Mouse (Mus musculus) retina, postnatal 7 days (tissue): ENCODE measurements around the gene Elovl5.

ENCODE experiments used
- DNase-seq: peaks from one replicate; pipeline ENCODE4 v3.0.0-alpha.2; 2012; ENCODE audit warnings: low read depth, low spot score

Gene Elovl5

DNA sequence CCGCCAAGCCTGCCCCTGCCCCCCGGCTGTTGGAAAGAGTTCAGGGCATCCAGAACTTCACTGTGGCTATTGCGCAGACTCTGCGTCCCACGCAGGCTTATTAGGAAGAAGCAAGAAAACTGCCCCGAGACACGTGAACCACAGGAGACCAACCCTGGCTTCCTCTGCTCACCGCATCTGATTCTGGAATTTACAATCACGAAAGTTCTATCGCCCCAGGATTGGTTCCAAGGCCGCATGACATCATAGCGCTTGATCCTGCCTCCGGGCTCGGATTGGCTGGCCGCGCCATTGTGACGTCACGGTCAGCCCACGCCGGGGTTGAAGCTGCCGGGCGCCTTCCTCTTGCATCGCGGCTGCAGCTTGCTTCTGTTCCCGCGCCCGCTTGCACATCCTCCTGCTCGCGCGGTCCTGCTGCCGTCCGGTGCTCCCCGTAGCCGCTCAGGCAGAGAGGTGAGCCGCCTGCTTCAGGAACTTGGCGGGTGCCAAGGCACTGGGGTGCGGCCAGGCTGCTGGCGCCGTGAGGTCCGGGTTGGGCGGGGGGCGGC lies at the start of gene Elovl5:
TSS of gene Elovl5 (plus strand) at position 291 of the 548 bp plus-strand sequence.
- DNase-seq, result peak; percentile 82

DNA sequence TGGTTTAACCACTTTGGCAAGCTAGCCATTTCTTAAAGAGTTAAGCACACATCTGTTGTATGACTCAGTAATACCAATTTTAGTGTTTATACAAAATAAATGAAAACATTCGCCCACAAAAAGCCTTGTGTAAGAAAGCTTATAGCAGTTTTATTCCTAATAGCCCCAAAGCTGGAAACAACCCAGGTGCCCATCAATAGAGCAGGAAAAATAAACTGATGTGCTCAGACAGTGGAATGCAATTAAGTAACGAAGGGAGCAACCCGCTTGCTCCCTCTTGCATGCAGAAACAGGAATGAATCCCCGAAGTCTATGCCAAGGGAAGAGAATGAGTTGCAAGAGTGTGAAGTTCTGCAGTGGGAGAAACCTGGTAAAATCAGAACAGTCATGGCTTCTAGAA lies 25.7 kb upstream of the Elovl5 start:
- DNase-seq, result no peak

DNA sequence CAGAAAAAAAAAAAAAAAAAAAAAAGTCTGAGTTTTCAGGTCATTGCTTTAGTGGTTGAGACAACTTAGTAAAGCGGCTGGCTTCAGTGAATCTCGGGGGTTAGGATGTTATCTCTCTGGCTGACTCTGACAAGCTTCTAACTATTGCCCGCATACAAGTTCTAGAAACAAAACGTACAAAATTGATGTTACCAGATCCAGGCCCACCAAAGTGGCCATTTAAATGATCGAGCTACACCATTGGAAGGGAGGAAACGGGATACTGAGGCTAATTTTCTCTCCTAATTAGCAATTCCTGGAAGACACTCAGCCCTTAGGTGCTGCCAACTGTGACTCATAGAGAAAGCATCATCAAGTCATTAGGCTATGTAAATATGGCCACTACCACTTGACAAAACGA lies 18.6 kb upstream of the Elovl5 start:
- DNase-seq, result no peak

DNA sequence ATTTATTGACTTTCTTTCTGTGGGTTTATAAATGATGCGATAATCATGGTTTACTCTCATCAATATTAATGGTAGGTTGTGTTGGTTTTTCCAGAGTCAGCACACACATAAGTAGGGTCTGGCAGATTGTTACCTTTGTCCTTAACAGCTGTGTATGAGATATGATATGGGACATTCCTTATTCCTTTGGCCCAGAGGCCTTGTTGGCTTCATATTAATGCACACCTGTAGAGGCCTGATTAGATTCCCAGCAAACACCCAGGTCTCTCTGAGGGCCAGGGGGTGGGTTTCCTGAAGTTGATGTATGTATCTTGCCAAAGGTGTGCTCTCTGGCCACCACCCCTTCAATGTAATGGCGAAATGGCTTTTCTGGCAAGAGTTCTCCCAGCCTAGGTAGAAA lies 13.0 kb upstream of the Elovl5 start:
- DNase-seq, result no peak

DNA sequence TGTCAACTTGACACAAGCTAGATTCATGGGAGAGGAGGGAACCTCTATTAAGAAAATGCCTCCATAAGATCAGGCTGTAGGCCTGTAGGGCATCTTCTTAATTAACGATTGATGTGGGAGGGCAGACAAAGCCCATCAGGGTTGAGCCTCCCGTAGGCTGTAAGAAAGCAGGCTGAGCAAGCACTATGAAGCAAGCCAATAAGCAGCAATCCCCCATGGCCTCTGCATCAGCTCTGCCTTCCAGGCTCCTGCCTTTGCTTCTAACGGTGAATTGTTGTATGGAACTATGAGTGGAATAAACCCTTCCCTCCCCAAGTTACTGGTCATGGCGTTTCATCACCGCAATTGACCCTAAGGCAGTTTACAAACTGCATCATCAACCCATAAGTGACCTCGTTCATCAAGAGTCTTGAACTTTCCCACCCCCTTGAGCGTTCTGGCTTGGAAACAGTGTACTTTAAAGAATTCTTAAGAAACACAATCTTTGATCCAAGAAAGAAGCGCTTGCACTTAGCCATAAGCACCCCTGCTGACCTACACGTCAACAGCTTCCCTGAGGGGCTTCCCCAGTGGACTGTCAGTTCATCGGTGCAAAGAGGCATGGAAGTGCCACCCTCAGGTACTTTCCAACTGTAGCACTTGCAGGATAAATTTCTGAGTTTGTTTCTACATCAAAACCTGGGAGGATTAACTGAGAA lies 7.4 kb upstream of the Elovl5 start:
- DNase-seq, result no peak

DNA sequence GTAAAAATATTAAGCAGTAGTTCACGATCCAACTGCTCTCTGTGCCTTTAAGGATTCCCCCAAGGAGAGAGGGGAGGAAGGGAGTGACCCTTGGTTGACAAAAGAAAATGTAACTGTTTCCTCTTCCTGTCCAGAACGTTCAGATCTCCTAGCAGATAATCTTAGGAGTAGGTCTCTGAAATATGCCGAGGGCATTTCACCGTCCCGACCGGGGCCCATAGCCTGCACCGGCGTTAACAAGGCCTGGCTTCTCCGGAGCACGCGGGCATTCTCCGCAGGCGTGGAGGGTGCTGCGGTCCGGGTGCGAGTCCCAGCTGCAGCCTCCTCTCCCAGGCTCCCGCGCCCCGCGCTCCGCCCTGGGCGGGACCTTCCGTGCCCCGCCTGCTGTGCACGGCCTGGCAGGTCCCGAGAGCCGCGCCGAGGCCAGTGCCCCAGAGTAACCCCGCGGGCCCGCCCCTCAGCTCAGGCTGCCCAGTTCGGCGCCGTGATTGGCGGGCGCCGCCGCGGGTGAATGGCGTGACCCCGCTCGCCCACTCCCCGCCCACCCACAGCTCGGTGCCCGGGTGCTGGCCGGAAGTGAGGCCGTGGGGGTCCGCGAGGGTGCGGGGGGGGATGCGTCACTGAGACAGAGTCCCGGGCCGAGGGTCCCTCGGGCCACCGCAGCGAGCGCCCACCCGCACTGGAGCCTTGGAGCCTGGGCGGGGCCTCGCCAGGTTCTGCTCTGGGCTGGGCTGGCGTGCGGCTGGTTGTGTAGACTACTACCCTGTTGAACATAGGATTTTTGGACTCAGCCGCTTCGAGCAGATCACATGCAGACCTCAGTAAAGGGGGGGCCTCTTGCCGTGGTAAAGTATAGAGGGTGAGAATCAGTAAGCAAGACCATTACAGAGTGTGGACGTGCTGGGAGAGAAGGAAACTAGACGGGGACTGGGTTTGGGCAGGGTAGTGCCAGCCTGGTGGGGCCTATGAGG lies 6.6 kb upstream of the Elovl5 start:
- peak; percentile 73 for DNase-seq

DNA sequence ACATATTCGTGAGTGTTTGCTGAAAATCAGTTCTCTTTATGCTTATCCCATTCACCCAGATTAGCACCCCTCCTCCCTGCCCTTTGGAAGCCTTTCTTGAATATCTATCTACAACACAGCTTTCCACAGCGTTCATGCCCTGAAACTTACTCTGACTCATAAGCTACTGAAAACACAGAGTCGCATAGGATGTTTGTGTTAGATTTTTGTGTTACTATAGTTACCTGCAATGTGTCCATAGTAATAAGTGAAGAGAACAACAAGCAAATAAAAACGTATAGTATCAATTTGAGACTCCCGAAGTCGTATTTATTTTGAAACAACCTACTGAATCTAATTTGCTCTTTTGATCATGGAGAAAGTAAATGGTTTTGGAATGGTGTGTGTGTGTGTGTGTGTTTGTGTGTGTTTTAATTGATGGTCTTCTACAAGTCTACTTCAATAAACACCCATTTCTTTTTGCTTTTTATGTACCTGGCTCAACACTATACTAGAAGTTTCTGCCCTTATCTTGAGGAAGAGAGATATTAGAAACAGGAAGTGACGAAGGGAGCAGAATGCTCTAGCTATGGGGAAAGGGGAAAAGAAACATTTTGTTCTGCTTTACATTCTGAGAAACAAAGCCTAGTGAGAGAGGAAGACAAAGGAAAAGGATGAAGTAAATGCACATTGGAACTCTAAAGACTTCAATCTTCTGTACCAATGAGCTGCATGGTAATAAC lies 5.5 kb upstream of the Elovl5 start:
- no peak for DNase-seq

DNA sequence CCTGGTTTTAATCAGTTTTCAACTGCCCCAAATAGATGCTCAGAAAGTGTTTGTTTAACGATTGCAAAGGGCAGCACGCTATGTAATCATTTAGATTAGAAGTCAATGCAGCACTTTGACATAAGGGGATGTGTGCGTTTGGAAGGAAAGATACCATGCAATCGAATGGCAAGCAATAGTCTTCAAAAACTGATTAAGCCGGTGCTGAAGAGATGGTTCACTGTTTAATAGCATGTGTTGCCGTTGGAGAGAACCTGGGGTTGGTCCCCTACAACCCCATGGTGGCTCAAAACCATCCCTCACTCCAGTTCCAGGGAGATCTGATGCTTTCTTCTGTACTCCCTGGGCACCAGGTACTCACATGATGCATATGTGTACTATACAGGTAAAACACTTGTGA lies 4.9 kb upstream of the Elovl5 start:
- no peak for DNase-seq

DNA sequence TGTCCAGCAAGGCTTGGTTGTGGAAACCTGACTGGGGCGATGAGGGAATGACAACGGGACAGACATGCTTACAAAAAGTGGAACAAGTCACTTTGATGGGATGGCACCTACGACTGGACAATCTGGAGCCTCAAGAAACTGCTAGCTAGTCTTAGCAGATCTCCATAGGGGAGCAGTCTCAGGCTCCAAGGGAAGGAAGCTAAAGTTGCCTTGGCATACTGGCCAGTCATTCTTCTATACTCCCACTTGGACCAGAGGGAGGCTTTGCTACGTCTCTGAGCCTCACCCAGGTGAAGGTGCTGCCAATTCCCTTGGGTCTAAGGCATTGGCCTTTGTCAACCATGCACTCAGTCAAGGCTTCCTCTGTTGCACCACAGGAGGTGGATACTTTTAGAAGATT lies 2.5 kb upstream of the Elovl5 start:
- DNase-seq, result no peak

DNA sequence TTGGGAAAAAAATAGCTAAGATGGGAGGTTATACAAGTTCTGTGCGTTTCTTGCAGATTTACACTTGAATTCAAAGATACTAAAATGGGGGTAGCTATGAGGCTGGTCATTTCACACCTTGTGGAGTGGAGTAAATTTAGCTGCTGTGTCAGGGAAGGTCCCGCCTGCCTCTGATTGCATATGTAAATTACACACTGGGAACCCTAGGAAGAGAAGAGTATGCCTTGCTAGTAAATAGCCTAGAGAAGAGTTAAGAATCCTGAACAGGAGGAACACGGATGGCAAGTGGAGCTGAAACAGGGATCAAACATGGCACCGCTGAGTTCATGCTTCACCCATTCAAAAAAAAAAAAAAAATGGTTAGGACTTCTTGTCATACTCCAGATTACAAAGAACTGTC lies 1.4 kb upstream of the Elovl5 start:
- no peak for DNase-seq

DNA sequence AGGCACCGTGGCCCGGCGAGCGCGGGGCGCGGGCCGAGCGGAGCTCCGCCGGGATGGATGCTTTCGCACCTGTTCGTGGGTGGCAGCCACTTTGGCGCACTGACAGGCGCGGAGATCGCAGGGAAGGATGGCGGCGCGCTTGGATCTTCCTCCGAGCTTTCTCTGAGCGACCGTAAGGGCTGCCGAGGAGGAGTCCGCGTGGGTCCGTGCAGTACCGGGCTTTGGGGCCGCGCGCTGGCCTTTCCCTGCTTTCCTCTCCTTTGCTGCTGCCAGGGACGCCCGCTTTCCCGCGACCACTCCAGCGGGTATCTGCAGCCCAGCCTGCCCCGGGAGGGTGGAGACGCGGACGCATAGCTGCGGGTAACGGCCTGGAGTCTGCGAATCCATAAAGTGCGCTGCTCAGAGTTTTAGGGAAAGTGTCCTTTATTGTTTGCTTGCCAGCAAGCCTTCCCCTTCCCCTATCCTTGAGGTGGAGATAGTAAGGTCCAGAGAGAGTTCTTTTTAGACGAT lies 513 bp downstream of the Elovl5 start:
- DNase-seq, result no peak

DNA sequence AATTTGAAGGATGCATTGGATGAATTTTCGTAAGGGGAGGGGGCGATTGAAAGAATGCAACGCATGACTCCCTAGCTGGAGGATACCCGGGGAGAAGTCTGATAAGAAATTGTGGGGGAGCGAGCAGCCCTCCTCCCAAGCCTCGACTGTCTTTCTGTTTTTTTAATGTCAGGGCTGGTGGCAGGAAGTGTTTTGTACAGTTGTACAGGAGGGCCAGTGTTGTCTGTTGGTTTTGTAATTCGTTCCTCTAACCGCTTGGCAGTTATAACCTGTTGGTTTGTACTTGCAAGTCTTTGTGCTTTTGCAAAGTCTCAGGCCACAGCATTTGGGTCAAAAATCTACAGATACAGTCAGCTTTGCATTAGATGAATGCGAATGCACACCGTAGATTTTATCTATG lies 1.0 kb downstream of the Elovl5 start:
- DNase-seq, result no peak

DNA sequence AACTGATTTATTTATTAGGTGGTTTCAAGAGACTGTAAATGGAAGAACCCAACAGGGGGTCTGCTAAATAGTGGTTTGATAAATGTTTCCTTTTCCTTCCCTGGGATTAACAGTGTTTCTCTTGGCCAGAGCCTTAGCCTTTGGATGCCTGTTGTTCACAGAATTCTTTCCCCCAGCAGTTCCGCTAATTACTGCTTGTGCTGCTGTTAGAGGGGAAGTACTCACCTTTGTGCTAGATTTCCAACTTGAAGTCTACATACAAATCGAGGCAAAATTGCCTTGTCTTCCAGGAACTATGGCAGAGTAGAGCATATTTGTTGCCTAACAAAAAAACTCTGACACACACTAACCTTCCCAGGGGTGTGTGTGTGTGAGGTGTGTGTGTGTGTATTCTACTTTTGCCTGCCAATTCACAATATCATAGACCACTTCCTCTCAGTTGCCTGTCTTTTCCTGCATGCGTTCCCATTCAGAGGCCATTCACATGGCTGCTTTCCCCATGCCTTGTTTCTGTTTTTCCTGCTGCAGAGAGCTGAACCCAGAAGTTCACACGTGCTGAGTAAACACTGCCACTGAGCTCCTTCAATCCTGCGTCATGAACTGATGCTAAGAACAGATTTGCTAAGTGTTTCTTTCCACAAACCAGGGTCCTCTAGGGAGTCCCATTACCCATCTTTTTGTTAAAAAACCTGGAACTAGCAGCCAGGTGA lies 2.0 kb downstream of the Elovl5 start:
- DNase-seq, result no peak

DNA sequence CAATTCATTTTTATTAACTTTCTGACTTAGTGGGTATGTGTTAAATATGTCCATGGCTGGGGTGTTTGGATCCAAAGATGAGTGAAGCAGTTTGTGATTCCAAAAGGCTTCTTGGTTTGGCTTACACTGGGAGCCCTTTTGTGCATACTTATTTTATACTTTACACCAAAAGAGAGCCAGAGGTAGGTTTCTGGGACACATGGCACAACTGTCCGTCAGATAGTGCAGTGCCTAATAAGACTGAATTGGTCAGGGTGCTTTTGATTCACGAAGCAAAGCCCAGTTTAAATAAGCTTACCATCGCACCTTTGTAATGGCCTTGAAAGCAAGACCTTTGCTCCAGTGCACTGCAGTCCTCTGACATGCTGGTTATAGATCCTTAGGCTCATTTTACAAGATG lies 3.3 kb downstream of the Elovl5 start:
- no peak for DNase-seq

DNA sequence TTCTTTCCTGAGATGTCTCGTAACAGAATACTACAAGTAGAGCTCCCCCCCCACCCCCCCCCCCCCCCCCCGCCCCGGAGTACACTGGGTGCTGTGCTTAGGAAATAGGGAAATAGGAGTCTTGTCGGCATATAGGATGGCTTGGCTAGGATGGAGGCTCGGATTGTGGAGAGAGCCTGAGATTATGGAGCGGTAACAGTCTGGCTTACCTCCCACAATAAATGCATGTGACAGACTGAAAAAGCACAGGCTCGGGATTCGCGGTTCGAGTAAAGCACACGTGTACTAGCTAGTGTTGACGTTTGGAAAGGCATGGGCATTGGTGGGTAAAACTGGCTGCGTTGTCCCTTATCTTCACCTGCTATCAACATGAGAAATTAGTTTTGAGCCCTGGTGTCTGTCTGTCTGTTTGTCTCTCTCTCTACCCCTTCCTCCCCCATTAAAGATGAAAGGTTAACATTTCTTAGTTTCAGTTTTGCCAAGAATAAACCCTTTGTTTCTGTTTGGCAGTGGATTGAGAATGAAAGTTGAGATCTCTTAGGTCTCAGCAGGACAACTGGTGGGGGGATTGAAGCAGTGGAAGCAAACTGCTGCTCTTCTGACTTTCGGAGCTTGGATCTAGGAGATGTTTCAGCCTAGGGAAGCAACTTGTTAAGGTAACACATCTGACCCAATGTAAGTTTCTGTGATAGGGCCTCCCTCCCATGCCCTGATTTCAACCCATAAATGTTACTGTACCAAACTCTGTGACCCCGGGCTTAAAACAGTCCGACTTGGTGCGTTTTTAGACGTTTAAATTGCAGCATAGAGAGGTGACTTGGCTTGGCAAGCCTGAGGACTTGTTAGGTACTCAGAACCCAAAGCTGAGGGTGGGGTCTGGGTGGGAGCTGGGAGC lies 4.4 kb downstream of the Elovl5 start:
- no peak for DNase-seq

DNA sequence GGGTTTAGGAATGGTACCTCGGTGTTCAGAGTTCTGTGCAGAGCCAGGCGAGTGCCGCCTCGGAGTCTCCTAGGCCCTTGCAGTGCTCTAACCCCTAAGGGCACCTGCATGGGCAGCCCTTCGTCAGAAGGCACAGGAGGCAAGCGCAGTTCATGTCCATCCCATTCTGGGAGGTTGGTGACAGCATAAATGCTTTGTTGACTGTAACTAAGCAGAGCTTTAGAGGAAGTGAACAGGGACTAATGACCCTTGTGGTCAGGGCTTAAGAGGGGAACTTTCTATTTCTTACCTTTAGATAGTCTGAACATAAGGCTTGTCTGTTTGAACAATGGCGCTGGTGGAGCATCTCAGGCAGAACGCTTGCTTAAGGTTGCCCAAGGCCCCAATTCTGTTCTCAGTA lies 6.6 kb downstream of the Elovl5 start:
- no peak for DNase-seq

DNA sequence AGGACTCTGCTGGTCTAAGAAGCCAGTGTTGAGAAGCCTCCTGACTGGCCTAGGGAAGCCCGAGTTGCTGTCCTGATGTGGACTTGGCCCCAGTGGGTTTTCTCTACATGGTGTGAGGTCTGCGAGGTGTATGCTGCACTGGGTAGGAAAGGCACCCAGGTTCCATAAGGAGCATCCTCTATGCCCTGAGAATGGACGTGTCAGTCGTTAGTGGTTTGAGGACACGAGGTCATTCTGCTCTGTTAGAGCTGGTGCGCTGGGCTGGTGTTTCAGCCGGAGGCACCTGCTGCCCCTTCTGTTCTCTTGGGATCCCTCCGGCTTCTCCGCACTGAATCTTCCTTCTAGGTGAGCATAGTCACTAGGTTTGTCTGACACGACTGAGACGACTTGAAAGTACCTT lies 7.0 kb downstream of the Elovl5 start:
- no peak for DNase-seq

DNA sequence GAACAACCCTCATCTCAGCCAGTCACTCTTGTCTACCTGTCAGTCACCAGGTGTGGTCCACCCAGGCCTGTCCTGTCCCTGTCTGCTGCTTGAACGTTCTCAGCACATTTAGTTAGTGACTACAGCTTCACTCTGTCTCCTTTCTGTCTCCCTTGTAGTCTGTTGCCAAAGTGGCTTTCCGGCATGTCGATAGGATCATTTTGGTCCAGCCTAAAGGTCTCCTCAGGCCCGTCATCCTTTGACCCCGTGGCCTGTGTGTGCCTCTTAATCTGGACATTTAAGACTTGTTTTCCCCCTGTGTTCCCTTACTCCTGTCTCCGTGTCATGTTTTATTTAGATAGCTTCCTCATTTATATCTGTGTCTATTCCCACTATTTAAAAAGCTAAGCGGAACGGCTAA lies 9.0 kb downstream of the Elovl5 start:
- DNase-seq, result no peak

DNA sequence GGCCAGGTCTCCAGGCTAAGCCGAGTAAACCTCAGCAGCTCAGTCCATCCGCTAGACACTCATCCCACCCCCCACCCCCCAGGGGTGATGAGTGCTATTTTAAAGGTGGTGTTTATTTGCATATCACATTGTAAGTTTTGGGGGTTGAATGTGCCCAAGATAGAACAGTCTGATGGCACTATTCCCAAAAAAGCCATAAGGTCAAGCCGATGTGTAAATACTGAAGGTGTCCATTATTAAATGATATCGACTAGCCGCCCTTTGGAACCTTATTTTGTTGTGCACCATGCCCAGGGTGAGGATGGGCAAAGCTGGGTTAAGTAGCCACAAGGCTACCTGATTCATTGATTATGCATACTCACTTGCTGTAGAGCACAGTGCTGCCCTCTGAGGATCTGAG lies 9.7 kb downstream of the Elovl5 start:
- DNase-seq, result no peak

DNA sequence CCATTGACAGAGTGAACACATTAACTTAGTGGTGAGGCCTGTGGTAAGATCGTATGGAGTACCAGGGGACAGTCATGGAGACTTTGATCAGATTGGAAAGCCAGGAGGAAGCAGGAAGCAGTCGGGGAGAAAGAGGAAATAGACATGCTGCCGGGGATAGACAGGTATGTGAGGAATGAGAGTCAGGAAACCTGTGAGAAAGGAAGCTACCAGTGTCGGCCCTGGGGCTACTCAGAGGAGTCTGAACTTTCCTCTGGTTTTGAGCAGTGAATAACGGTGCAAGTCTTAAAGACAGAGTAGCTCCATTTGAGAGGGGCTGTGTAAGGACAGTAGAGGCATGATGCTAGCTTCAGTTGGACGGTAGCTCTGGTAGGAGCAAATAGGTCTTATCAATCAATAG lies 10.3 kb downstream of the Elovl5 start:
- DNase-seq, result no peak
